Mouse (Mus musculus) brown adipose tissue, adult 24 weeks (tissue): ENCODE measurements around the gene Safb. TPM values are rescaled to one million over a fixed set of nuclear protein-coding genes. Genes with fewer than 3 reads are reported as not detected.

Source experiments
- H3K27ac ChIP-seq: fragments of 200-500 bp; replicated peaks from 2 replicates; pipeline ENCODE4 v1.5.1; 2012; ENCODE audit warnings: low read depth, mild to moderate bottlenecking, low read length
- H3K4me1 ChIP-seq: fragments of 200-500 bp; 2 replicates; pipeline ENCODE4 v1.6.1; 2012; ENCODE audit warnings: low read length, mixed read lengths; ENCODE audit not compliant: control insufficient read depth, insufficient read depth, insufficient read length
- H3K4me3 ChIP-seq: fragments of 200-500 bp; 2 replicates; pipeline ENCODE4 v1.5.1; 2012; ENCODE audit warnings: low read depth, mild to moderate bottlenecking, low read length, moderate library complexity; ENCODE audit not compliant: insufficient read depth
- polyA plus RNA-seq: library from polyadenylated mRNA; stranded (reverse); fragments of >200 nt; gene quantifications from 2 replicates; pipeline ENCODE4 v1.2.4, GENCODE M21; 2012; ENCODE audit not compliant: missing spikeins, insufficient read depth, insufficient read length

Gene Safb
- polyA plus RNA-seq, 1 experiment = 38.6 TPM

- H3K4me1 ChIP-seq = peaks cover 16% of the 10 kb centered on the region
- peak overlapping the region; percentile 81 for H3K4me3 ChIP-seq
- peak overlapping the region; percentile 89 for H3K27ac ChIP-seq
These were observed 891 bp upstream of the Safb start for GRCm38 (mm10) chr17:56583611-56584256.

- H3K27ac ChIP-seq = peak overlapping the region; percentile 91
- H3K4me1 ChIP-seq = peaks cover 16% of the 10 kb centered on the region
- peak overlapping the region; percentile 90 for H3K4me3 ChIP-seq
These were observed 671 bp downstream of the Safb start for GRCm38 (mm10) chr17:56585171-56585821.

GRCm38 (mm10) chr17:56587773-56588172, 3.1 kb downstream of the Safb start:
- no peak overlapping the region for H3K27ac ChIP-seq
- H3K4me3 ChIP-seq = no peak overlapping the region

GRCm38 (mm10) chr17:56588921-56589320, 4.3 kb downstream of the Safb start:
- Histone ChIP-seq H3K4me3 (no peak overlapping the region), H3K4me1 (peaks cover 16% of the 10 kb centered on the region)

More at GRCm38 (mm10) chr17:56587773-56588172, 3.1 kb downstream of the Safb start:
- H3K4me1 ChIP-seq = peaks cover 16% of the 10 kb centered on the region

GRCm38 (mm10) chr17:56592553-56592952, 7.9 kb downstream of the Safb start:
- H3K4me3 ChIP-seq = no peak overlapping the region
- no peak overlapping the region for H3K27ac ChIP-seq
- peaks cover 6% of the 10 kb centered on the region; the same call in 1 of the 2 replicates for H3K4me1 ChIP-seq

More at GRCm38 (mm10) chr17:56588921-56589320, 4.3 kb downstream of the Safb start:
- H3K27ac ChIP-seq = no peak overlapping the region

GRCm38 (mm10) chr17:56593527-56594271, 9.1 kb downstream of the Safb start:
- H3K4me1 ChIP-seq = no peaks in the 10 kb centered on the region
- no peak overlapping the region for H3K4me3 ChIP-seq
- H3K27ac ChIP-seq = no peak overlapping the region

GRCm38 (mm10) chr17:56603186-56604069, 18.8 kb downstream of the Safb start:
- Histone ChIP-seq H3K27ac (no peak overlapping the region), H3K4me3 (no peak overlapping the region), H3K4me1 (peaks cover under 1% of the 10 kb centered on the region; the same call in 1 of the 2 replicates)

GRCm38 (mm10) chr17:56604070-56604380, 19.4 kb downstream of the Safb start:
- peaks cover 5% of the 10 kb centered on the region; the same call in 1 of the 2 replicates for H3K4me1 ChIP-seq
- no peak overlapping the region for H3K4me3 ChIP-seq
- H3K27ac ChIP-seq = no peak overlapping the region

GRCm38 (mm10) chr17:56604422-56604821, 19.8 kb downstream of the Safb start:
- H3K4me3 ChIP-seq = no peak overlapping the region
- H3K4me1 ChIP-seq = peaks cover 5% of the 10 kb centered on the region; the same call in 1 of the 2 replicates
- no peak overlapping the region for H3K27ac ChIP-seq

- H3K27ac ChIP-seq = no peak overlapping the region
- peaks cover 9% of the 10 kb centered on the region for H3K4me1 ChIP-seq
- H3K4me3 ChIP-seq = no peak overlapping the region
These were observed 20.8 kb downstream of the Safb start for GRCm38 (mm10) chr17:56605431-56605830.

GRCm38 (mm10) chr17:56607521-56608062, 23.0 kb downstream of the Safb start:
- Histone ChIP-seq H3K4me3 (no peak overlapping the region), H3K4me1 (peaks cover 9% of the 10 kb centered on the region), H3K27ac (no peak overlapping the region)

- Histone ChIP-seq H3K4me1 (peaks cover 9% of the 10 kb centered on the region), H3K27ac (peak overlapping the region; percentile 93), H3K4me3 (peak overlapping the region; percentile 91)
These were observed 24.1 kb downstream of the Safb start for GRCm38 (mm10) chr17:56608699-56609098.

GRCm38 (mm10) chr17:56609452-56610171, 25.0 kb downstream of the Safb start, which contains the start of gene 2410015M20Rik:
2410015M20Rik (minus strand) TSS chr17:56609771.
- peak within 1 kb of the TSS; percentile 91 for H3K4me3 ChIP-seq
- peak within 1 kb of the TSS; percentile 93 for H3K27ac ChIP-seq
- peaks cover 14% of the 10 kb centered on the region for H3K4me1 ChIP-seq

GRCm38 (mm10) chr17:56611323-56611722, 26.7 kb downstream of the Safb start:
- Histone ChIP-seq H3K4me1 (peaks cover 18% of the 10 kb centered on the region), H3K4me3 (no peak overlapping the region), H3K27ac (no peak overlapping the region)
